Mouse (Mus musculus) left cerebral cortex, adult 11 months (tissue): ENCODE measurements around the gene Slc46a3.
"Not testable (repeated sequence)": the region's sequence is repeated elsewhere in the genome, so short reads cannot be mapped to it uniquely, and the experiment has no call there.

Source experiments
- DNase-seq: peaks from one replicate; pipeline ENCODE4 v3.0.0; 2022; ENCODE audit warnings: low spot score

Slc46a3 gene

DNA sequence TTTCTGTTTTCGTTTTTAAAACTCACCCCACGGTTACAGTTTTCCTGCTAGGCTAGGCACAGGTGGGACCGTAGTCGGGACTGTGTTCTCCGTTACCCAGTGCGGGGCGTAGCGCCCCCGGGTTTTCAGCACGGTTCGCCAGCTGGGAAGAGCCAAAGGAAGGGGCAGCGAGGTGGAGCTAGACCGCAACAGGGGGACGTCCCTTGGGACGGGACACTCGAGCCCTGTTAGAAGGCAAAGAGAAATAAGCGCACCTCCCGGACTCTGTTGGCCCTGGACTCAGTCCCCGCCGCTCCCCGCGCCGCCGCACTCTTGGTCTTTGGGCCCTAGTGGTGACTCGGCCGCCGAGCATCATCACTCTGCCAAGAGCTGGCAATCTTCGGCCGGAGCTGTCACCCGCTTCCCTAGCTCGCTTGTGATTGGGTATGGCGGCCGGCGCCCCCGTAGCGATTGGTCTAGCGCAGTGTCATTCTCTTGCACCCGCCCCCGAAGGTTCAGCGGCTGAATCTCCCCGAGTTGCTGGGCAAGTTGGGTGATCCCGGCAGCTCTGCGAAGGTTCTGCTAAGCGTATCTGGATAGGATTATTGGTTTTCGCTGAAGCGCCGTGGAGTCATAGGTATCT, at the start of gene Slc46a3:
TSS of gene Slc46a3 (minus strand) at position 361 of the 622 bp plus-strand sequence.
- DNase-seq, result peak; percentile 89

- DNase-seq, result no peak
Measured at GRCm38 (mm10) chr5:147939226-147939625, 44.6 kb upstream of the Slc46a3 start.

GRCm38 (mm10) chr5:147935096-147935495, 40.5 kb upstream of the Slc46a3 start:
- no peak for DNase-seq

GRCm38 (mm10) chr5:147928668-147929497, 34.3 kb upstream of the Slc46a3 start:
- no peak for DNase-seq

DNA sequence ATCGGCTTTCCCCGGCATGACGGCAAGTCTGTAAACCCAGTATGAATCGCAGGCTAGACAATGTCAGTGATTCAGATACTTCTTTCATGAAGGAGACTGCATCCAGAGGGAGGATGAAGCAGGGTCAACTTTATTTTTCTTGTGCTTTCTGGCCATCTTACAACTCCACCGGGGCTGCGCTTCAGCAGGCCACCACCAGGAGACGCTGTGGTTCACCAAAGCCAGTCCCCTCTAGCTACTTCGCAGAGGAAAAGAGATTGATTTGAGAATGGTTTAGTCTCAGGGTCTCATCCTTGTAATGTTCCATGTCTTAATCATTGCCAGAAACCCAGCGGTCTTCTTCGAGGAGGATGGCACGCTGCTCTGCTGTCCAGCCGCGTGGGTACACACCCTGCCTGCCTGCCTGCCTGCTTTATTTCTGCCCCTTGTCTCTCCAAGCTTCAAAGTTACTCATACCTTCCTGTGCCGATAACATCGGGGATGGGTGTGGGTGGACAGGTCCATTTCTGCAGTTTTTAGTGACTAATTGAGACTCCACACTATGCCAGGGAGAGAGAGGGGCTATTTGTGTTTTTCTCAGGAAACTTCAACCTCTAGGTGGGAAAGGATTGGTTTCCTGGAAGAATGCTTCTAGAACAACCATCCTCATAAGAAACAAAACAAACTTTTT, 31.5 kb upstream of the Slc46a3 start:
- DNase-seq, result no peak

DNA sequence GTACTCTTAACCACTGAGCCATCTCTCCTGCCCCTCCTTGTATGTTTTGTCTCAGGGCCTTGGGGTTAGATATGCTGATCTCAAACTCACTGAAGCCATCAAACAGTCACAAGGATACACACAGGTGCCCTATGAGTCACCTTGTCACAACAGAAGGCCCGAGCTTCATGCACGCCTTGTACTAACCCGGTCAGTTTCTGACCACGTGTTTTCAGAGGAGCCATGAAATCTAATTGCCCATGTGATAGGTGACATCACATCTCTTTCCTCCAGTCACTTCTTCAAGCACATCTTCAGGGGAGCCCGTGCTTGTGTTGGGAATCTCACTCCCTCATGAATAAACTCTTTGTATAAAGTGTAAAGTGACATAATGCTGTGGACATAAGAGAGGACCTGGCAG, 30.0 kb upstream of the Slc46a3 start:
- DNase-seq, result no peak

- DNase-seq, result no peak
Measured at GRCm38 (mm10) chr5:147918044-147918846, 23.6 kb upstream of the Slc46a3 start.

DNA sequence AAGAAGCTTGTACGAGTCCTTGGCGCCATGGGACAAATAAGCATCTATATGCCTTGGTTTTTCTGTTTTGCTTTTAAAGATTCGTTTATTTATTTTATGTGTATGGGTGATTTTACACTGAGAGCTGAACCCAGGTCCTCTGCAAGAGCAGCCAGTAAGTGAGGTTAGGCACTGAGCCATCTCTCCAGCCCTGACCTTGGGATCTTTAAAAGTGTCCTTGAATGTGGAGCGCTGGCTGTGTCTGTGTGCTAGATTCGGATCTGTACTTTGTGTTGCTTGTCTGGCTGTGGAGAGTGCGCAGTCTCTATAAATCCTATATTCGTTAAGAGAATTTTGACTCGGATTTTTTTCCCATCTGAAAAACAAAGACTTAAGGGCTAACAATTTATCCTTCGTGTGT, 21.6 kb upstream of the Slc46a3 start:
- no peak for DNase-seq

- no peak for DNase-seq
Measured at GRCm38 (mm10) chr5:147915038-147915566, 20.5 kb upstream of the Slc46a3 start.

DNA sequence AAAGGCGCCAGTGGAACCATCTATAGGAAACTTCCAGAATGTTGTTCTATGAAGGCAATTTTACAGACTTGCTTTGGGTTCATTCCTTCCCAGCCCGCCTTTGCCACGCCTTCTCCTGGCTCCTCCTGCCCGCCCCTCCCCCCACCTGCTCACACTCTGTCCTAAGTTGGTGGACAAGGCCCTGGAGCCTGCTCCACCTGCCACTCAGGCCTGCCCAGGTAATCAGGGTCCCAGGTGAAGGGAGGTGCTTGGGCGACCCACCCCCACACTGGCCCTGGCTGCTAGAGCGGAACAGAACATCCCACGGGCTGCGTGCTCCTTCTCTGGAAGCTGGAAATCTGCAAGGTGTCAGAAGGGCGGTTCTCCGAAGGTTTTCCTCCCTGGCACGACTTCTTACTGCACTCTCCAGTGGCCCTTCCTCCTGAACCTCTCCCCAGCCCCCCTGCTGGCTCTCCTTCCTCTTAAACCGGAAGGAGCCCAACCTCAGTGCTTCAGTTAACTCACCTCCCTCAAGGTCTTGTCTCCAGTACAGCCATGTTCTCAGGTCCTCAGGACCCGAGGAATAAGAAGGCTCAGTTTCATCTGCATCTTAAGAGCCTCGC, 18.7 kb upstream of the Slc46a3 start:
- no peak for DNase-seq

GRCm38 (mm10) chr5:147911744-147912143, 17.1 kb upstream of the Slc46a3 start:
- no peak for DNase-seq

- DNase-seq, result no peak
Measured at GRCm38 (mm10) chr5:147910807-147911509, 16.3 kb upstream of the Slc46a3 start.

DNA sequence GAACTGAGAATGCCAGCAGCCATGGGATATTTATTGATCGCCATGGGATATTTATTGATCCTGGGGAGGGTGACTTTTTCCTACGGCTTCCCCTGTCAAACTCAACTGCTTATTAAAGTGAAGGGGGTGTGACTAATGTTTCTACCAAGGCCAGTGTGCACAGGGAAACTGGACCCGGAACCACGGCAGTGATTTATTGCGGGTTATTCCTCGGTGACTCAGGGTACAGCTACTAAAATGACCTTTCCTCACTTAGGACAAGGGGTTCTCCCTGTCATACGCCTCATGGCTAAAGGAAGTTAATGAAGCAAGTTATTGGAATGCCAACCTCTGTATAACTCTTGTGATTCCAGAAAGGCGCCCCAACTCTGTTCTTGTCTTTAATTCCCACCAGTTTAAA, 13.2 kb upstream of the Slc46a3 start:
- no peak for DNase-seq

DNA sequence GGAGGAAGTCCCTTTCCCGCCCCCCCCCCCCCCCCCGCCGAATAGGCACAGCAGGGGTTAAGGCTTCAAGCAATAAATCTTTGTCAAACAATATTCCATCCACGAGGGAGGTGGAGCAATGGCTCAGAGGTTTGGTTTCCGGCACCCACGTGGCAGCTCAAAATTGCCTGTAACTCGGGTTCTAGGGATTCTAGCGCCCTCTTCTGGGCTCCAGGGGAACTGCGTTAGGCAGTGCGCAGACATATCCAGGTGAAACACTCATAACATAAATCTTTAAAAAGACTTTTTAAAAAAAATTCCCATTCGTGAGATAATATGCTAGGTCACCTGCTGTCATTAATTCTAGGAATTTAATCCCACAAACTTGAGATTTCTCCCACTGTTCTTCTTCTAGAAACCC, 12.5 kb upstream of the Slc46a3 start:
- DNase-seq, result no peak

GRCm38 (mm10) chr5:147903166-147903565, 8.6 kb upstream of the Slc46a3 start:
- no peak for DNase-seq

- no peak for DNase-seq
Measured at GRCm38 (mm10) chr5:147902008-147902757, 7.6 kb upstream of the Slc46a3 start.

- DNase-seq, result no peak
Measured at GRCm38 (mm10) chr5:147898968-147899549, 4.4 kb upstream of the Slc46a3 start.

DNA sequence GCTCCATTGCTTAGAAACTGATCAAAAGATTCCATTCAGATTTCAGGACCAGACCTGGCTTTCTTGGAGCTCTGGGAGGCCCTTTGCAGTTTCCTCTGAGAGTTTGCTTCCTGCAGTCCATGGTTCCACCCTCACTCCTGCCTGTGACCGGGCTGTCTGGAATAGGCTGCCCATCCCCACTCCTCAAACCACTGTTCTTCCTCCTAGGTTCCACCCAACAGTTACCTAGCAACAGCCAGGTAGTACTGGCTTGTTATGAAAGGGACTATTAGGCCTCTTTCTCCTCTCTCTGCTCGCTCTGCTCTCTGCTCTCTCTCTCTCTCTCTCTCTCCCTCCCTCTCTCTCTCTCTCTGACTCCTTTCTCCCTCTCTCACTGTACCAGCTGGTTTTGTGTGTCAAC, 3.6 kb upstream of the Slc46a3 start:
- no peak for DNase-seq

GRCm38 (mm10) chr5:147896501-147896900, 1.9 kb upstream of the Slc46a3 start:
- DNase-seq, result not testable (repeated sequence)
